Mouse (Mus musculus) lung, adult 18-20 months (tissue): ENCODE results near the gene A330070K13Rik.

Experiments
- DNase-seq, 2 experiments: peaks; one replicate each; pipeline ENCODE4 v3.0.0; 2022; ENCODE audit warnings: mixed read lengths in 2 of 2

The A330070K13Rik gene

DNA sequence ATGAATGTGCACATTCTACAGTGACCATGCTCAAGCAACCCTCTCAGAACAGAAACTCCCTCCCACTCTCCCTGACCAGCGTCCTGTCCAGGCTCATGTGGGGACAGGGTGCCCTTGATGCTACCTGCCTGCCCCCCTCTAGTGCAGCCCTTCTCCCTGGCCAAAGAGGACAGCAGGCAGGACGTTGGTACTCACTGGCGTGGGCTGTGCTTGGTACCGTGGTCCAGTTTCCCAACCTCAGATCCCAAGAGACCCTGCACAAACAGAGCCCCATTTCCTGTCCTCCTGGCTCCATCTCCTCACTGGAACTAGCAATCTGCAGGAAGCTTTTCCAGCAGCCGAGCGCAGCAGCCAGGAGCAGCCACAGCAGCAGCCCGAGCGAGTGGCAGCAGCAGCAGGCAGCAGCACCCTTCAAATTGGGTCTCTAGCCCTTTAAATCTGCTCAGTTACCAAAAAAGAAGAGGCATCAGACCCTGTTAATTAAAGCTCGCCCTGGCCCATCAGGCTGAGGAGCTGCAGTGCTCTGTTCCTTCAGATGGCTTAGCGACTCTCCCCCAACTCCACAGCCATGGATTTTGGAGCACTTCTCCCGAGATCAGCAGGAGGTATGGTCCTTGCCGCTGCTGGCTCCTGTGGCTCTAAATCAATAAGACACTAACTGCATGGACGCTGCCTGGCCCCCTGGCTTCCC lies at the start of gene A330070K13Rik:
A330070K13Rik (minus strand) TSS at position 410 of the 691 bp plus-strand sequence.
- no peak for DNase-seq

DNA sequence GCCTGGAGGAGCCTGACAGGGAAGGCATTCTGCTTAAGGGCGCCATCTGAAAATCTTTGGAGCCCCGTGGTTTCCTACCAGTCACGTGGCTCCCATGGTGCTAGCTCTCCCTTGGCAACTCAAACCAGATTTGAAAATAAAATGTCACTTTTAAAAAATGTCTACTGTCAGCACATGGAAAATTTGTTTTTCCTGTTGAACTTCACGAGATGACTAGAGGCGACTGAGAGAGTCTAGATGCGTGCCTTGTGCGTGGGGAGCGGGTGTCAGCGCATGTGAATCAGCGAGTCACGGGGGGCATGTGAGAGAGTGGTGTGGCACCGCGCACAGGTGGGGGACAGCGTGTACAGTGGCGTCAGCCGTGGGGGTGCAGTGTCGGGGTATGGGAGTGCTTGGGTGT lies 27.1 kb upstream of the A330070K13Rik start:
- DNase-seq: no peak

DNA sequence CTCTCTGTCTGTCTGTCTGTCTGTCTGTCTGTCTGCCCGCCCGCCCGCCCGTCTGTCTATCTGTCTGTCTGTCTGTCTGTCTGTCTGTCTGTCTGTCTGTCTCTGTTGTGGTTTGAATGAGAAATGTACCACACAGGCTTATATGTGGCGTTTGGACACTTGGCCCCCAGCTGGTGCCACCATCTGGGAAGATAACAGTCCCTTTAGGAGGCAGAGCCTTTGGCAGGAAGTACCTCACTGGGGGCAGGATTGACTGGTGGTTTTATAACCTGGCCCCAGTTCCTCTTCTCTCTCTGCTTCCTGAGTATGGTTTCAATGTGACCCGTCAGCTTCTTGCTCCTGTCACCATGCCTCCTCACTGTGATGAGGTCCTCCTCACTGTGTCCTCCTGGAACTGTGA lies 25.3 kb upstream of the A330070K13Rik start:
- DNase-seq: no peak

DNA sequence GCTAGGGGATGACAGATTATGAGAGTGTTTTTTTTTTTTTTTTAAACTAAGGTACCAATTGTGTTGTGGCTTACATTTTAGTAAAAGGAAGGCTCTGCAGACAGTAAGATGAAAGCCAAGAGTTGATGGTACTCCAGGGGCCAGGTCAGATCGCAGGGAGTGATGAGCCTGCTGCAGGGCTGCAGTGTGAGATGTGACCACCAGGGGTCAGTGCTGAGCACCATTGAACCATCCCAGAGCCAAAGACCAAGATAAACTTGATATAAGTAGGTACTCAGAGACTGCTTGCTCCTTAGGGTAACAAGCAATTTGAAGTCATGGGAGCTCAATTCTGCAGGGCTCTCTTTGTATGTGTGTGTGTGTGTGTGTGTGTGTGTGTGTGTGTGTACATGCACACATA lies 20.8 kb upstream of the A330070K13Rik start:
- DNase-seq: peak; percentile 4 to 6

DNA sequence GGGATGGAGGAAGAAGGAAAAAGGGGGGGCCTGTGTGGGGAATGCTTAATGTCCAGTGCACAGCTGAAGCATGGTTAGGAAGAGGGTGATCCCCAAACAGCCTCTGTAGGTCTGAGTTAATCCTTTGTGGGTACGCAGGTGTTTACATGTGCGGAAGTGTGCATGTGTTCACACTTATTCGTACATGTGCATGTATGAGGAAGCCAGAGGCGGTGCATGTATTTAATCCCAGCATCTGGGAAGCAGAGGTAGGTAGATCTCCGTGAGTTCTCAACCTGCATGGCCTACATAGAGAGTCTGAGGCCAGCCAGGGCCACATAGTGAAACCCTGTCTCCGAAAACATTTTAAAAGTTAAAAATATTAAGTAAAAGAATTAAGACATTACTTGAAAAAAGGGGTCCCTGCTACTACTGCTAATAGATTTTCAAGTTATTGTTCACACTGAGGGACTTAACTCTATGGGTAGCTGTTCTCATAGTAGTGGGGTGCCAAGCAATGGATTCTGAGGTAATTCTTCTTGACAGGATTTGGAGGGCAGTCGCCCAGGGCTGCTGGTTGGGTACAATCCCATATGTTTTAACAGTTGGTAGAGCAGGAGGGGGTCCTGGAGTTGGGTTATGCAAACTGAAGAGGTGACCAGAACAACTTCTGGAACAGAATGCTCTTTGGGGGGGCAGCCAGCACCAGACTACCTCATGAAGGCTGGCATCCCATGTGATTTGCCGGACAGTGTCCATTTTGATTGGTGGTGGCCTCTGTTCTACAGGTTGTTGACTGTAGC lies 15.9 kb upstream of the A330070K13Rik start:
- DNase-seq: no peak

DNA sequence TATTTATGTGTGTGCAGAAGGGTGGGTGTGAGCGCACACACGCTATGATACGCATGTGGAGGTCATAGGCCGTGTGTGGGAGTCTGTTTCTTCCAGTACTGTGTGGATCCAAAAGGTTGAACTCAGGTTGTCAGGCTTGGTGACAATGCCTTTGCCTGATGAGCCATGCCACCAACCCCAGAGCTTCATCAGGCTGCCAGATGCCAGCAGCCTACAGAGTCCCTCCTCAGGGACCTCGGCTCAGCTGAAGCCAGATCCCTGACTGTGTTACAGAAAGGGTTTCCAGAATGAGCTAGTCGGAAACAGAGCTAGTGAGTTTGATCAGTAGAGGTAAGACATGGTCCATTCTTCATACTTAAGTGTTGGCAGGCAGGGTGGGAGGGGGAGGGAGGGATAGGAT lies 10.7 kb upstream of the A330070K13Rik start:
- no peak for DNase-seq

DNA sequence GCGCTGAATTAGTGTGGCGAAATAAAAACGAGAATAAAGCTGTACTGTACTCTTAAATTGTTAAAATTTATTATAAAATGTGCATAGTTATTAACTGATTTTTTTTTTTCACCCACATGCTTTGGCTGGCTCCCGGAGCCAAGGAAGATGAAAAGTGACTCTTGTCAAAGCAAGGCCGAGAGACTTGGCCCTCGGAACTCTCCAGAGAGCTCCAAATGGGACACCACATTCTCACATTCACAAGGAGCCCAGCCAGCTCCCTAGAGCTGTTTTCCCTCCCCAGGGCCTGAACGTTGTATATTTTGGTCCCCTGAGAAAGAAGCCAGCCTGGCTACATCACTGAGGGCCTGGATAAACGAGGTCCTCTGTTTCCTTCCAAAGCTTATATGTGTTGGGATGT lies 10.0 kb upstream of the A330070K13Rik start:
- DNase-seq: no peak

DNA sequence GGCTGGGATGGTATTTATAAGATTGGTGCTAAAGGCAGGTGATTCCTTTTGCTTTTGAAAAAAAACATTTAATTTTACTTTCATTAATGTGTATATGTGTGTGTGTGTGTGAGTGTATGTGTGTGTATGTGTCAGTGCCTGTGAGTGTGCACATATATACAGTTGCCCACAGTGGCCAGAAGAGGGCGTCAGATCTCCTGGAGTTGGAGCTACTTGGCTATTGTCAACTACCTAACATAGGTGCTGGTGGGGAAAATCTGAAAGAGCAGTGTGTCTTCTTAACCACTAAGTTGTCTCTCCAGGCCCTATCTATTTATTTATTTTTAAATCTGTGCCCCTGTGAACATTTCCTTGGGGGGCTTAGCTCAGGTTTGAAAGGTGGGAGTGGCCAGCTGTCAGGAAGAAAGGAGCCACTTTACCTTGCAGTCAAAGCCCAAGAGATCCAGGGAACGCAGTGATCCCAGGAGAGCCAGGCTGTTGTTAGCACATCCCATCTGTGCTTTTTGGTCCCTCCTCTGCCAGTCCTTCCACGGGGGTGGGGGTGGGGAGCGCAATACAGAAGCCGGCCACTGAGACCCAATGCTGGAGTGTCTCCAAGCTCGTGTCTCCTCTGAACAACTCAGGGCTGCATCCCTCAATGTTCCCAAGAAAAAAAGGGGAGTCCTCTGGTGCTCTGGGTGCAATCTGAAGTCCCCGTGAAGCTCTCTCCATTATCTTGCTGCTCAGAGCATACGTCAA lies 9.4 kb upstream of the A330070K13Rik start:
- DNase-seq: no peak

DNA sequence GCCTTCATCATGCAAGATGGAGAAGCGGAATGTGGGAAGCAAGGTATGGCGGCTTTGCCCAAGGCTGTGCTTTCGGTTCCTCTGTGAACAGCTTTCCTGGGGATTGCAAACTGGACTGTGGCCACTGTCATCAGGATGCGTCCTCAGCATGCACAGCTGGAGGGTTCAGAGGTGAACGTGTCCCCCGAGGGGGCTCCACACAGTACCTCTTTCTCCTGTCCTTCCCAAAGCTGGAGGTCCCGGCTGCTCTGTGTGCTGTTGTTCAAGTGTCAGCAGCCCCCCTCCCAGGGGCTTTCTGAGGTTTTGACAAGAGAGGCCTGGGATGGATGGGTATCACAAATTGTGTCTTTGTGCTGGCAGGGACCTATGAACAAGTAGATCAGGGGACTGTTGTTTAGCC lies 2.0 kb upstream of the A330070K13Rik start:
- DNase-seq: no peak

DNA sequence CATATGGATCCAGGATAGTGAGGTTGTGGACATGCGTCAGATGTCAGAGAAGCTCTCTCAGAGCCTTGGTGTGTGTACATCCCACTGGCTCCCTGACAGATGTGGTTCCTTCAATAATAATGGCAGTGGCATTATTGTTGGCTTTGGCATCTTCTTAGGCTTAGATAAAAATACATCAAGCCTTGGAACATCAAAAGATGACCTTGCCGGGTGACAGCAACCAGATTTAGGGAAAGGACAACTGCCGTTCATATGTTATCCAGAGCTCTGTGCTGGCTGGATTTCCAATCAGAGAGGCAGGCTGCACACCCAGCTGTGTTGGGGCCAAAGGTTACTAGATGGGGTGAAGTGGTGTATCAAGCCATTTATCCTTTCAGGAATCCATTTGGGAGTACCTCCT lies 9.0 kb downstream of the A330070K13Rik start:
- DNase-seq: no peak

DNA sequence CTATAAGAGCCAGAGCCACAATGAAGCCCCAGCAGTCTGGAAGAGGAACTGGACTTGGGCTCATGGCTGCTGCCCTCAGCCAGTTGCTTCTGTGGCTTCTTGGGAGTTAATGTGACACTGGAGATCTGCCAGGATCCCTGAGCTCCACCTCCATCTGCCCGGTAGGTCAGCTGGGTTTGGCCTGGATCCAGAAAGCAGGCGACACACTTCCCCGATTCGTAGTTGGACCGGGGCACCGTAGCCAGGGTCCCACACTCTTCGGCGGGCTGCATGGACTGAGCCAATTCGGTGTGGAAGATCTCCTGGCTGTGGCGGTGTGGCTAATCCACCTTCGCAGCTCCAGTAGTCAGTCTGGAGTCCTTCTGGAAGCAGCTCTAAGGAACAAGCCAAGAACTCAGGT lies 15.2 kb downstream of the A330070K13Rik start, which contains the start of gene Caln1:
Caln1 (plus strand) TSS at position 219 of the 400 bp plus-strand sequence.
- peak in 1 of 2 experiments; percentile 1 for DNase-seq

DNA sequence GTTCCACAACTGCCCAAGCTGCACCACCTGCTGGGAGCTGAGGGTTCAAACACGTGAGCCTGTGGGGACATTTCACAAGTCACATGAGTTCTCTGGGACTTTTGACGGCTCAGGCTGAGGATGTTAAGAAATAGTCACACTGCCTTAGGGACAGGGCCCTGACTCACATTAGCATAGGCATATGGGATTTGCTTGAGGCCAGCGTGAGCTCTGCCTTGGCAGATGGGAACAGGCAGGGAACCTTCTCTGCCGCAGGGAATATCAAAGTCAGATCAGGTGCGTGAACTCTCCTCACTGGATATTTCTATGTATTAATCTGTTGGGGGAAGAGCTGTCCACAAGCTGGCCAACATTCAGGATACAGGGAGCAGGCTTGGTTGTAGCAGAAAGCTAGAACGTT lies 16.2 kb downstream of the A330070K13Rik start:
- no peak for DNase-seq

DNA sequence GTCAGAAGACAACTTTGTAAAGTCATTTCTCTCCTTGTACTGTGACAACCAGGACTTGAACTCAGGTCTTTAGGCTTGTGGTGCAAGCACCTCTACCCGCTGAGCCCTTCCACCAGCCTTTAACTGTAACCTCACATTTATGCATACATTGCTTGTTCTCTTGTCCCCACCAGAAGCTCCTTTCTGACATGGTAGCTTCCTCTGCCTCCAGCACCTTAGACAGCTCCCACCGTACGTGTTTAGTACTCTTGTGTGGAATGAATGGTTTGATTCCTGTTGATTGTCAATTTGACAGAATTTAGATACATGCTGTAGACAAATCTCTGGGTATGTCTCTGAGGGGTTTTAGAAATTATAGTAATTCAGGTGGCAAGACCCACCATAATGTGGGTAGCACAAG lies 20.7 kb downstream of the A330070K13Rik start:
- no peak for DNase-seq

DNA sequence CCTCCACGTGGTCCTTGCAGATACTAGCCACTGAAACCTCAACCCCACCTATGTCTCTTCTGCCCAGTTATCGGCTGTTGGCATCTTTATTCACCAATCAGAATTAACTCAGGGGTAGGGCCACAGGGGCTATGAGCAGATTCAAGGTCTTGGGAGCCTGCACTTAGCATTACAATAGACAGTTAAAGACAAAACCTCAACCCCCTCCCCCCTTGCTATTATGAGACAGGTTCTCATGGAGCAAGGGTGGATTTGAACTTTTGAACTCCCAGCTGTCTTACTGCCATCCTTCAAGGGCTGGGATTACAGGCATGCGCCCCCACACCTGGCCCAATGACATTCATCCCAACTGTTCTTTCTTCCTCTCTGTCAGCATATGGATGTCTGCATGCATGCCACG lies 21.3 kb downstream of the A330070K13Rik start:
- DNase-seq: no peak

DNA sequence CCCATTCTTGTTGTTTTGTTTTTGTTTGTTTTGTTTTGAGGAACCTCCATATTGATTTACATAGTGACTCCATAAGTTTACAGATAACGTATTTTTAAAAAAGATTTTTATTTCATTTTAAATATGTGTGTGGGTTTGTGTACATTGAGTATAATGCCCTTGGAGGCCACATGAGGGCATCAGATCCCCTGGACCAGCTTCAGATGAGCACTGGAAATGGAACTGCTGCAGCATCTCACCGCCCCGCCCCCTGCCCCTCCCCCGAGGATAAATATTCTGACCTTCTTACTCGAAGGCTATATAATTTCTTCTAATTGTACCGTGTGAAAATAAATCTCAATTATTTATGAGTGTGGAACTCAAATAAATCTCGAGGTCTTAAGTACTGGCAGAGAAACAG lies 29.2 kb downstream of the A330070K13Rik start:
- no peak for DNase-seq

DNA sequence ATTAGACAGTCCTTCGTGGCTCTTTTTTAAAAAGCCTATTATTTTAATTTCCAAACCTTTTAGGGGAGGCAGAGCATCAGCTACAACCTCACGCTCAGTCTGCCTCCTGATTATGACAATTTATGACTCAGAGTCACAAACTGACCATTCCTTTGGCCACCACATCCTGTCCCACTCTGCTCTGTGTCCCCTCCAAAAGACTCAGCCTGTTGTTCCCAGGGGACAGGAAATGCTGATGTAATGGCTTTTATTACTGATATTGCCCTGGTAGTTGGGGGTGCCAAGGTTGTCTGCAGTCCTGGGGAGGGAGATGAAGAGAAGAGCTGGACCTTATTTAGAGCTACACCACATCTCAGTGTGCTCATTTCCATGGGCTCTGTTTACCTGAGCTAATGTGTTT lies 38.6 kb downstream of the A330070K13Rik start:
- no peak for DNase-seq

DNA sequence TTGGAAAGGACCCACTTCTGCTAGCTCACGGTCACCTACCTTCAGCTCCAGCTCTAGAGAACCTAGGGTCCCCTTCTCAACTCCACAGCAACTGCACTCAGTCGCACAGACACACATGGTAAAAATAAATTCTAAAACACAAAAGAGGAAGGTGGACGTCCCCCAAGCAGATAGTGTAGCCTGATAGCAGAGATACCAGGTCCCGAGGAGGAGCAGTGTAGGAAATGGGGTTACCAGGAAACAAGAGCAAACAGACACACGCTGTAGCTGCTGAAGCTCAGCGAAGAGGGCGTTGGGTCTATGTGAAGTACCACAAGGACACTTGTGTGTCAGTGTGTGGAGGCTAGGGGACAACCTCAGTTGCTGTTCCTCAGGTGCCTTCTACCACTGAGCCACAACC lies 39.4 kb downstream of the A330070K13Rik start:
- DNase-seq: no peak

DNA sequence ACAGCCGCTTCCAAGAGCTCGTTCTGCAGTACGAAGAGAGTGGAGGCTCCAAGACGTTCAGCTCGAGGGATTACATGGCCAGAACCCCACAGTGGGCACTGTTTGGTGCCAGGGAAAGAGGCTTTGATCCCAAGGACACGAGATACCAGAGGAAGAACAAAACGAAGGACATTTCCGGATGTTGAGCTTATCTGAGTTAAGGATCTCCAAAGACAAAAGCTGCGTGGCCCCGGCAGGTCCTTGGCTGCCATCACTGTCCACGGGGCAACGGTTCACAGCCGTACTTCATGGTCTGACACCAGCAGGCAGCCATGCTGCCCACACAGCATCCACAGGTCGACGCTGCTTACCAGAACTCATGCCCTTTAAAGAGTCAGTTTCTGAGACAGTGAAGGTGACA lies 43.8 kb downstream of the A330070K13Rik start:
- DNase-seq: no peak

DNA sequence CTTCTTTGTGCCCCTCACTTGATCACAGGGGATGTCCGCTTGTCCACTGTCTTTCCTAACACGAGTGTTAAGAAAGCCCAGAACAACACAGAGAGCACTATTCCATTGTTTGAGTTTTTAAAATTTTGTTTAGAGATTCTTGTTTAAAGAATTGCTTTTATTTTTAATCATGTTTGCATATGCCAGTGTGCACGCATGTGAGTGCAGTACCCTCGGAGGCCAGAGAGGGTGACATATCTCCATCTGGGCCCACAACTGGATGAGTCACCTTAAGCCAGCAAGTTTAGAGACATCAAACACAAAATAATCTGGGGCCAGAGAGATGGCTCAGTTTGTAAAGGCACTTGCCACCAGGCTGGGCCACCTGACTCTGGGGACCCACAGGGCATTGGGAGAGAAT lies 49.0 kb downstream of the A330070K13Rik start:
- DNase-seq: no peak

DNA sequence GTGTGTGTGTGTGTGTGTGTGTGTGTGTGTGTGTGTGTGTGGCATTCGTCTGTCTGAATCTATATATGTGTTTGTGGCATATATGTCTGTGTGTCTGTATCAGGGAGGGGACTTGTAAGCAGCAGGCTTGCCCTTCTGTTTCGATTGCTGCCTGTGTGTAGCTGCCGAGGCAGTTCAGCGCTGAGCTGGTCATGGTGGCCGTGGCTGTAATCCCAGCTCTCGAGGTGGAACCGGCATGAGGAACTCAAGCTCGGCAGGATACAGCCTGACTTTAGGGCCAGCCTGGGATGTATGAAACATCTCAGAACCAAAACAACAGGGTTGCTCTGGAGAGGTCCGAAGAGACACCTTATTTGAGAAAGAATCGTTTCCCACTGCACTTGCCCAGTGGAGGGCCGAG lies 50.5 kb downstream of the A330070K13Rik start:
- DNase-seq: no peak

DNA sequence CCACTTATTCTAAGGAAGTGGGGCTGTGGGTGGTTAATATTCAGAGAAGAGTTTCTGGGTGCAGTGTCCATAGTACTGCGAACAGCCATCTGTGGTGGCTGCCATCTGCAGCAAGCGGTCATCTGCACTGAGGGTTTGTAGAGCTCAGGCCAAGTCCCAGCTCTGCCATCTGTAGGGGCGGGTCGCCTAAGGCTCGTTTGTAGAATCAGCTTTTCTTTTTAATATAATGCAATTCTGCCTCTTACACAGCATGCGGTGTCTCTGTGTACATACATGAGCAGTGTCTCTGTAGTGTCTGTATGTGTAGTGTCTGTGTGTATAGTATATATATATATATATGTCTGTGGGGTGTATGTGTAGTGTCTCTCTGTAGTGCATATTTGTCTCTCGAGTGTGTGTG lies 50.9 kb downstream of the A330070K13Rik start:
- DNase-seq: no peak

DNA sequence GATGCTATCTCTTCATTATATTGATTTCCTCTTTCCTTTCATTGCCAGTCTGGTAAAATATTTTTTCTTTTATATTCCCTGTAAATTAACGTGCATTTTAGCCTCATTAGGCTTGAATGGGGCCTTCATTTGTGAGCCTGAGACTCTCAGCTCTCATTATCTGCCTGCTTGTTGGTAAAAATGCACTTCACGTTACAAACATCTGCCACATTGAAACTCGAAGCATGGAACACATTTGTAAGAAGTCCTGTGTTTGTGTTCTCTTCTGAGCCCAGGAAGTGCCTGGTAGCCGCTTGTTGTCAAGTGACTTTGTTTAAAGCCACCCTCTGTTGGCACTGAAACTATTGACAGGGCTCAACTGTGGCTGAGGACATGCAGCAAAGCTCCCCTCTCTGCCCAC lies 53.2 kb downstream of the A330070K13Rik start:
- DNase-seq: peak in 1 of 2 experiments; percentile 20

DNA sequence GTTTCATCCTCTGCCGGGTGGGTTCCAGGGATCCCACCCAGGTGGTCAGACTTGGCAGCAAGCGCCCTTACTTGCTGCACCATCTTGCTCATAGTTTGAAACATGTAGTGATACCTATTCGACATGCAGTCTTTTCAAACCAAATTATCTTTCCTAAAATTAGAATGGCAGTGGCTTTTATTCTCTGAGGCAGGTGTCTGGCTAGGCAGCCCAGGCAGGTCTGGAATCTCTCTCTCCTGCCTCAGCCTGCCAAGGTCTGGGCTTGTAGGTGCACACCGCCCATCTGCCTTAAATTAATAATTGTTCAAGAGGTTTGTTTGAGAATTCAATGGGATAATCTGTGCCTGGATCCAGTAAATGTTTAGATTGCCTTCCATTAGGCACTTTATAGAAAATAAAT lies 53.6 kb downstream of the A330070K13Rik start:
- DNase-seq: no peak

DNA sequence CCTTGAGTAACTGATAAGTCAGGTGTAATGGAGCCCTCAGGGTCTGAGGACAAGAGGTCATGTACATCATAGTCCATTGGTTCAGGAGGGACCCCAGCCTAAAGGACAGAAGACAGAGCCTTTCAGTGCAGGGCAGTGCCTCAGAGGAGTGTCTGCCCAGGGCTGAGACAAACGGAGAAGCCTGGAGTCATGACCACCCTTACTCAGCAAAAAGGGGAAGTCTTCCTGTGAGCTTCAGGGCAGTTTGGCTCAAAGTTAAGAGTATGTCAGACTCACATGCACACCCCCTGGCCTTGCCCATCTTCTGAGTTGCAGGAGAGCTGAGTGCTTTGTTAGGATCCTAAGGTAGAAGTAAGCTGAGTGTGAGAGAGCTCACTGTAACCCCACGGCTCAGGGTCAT lies 54.5 kb downstream of the A330070K13Rik start:
- no peak for DNase-seq
